Mouse (Mus musculus) NIH3T3 (cell line): ENCODE results near the gene Atp2b4.
A peak's percentile ranks its signal among the peaks of the same experiment; 100 is the strongest.
"Not testable (repeated sequence)": the region's sequence is repeated elsewhere in the genome, so short reads cannot be mapped to it uniquely, and the experiment has no call there.

Source experiments
- DNase-seq: peaks from one replicate; pipeline ENCODE4 v3.0.0-alpha.2; 2012; ENCODE audit warnings: low read depth

Gene Atp2b4

DNA sequence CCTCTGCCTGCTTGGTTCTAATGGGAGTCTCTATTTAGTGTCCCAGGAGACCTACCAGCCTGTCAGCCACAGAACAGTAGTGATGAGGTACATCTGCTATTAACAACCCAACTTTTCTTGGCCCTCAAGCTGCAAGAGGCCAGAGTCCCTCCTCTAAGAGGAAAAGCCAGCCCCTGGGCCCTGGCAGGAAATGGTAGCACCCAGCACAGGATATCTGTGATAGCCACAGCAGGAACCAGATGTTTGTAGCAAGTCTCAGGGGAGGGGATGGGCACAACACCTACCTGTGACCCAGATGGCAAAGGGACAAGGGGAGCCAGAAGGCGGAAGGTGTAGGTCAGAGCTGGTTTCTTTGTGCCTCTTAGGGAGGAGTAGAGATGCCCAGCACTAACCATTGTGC lies 106.0 kb downstream of the Atp2b4 start:
- DNase-seq, result no peak

- DNase-seq, result no peak
Observed at GRCm38 (mm10) chr1:133694301-133694700, 106.5 kb downstream of the Atp2b4 start.

- DNase-seq, result no peak
Observed at GRCm38 (mm10) chr1:133693536-133694114, 107.2 kb downstream of the Atp2b4 start.

- no peak for DNase-seq
Observed at GRCm38 (mm10) chr1:133692195-133692594, 108.6 kb downstream of the Atp2b4 start.

- no peak for DNase-seq
Observed at GRCm38 (mm10) chr1:133691046-133691445, 109.8 kb downstream of the Atp2b4 start.

GRCm38 (mm10) chr1:133689897-133690296 lies 110.9 kb downstream of the Atp2b4 start, which contains the start of gene Lax1:
Gene Lax1 (minus strand): TSS chr1:133690108.
- DNase-seq, result no peak

GRCm38 (mm10) chr1:133688301-133688700 lies 112.5 kb downstream of the Atp2b4 start:
- DNase-seq, result no peak

GRCm38 (mm10) chr1:133685749-133686519 lies 114.9 kb downstream of the Atp2b4 start:
- DNase-seq, result peak; percentile 90

- no peak for DNase-seq
Observed at GRCm38 (mm10) chr1:133671801-133672200, 129.0 kb downstream of the Atp2b4 start.

DNA sequence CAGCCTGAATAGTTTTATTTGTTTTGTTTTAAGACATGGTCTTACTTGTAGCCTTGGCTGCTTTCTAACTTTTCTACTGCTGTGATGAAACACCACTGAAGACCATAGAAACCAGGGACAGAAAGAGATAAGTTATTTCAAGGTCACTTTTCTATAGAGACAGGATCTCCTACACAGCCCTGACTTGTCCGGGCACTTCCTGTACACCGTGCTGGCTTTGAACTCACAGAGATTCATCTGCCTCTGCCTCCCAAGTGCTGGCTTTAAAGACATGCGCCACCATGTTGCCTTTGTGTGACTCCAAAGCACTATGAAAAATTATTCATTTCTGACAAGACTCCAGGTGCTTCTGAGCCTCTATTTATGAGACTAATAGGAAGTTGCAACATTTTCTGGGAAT lies 129.6 kb downstream of the Atp2b4 start:
- no peak for DNase-seq

DNA sequence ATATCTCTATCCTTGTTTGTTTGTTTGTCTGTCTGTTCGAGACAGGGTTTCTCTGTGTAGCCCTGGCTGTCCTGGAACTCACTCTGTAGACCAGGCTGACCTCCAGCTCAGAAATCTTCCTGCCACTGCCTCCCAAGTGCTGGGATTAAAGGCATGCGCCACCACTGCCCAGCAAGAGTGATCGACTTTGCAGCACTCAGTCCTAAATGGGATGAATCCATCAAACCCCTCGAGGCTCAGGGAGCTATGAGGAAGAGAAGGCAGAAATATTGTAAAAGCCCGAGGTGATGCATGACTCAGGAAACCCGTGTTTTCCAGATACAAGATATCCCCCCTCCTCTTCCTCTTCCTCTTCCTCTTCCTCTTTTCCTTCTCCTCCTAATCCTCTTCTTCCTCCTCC lies 130.1 kb downstream of the Atp2b4 start:
- no peak for DNase-seq

DNA sequence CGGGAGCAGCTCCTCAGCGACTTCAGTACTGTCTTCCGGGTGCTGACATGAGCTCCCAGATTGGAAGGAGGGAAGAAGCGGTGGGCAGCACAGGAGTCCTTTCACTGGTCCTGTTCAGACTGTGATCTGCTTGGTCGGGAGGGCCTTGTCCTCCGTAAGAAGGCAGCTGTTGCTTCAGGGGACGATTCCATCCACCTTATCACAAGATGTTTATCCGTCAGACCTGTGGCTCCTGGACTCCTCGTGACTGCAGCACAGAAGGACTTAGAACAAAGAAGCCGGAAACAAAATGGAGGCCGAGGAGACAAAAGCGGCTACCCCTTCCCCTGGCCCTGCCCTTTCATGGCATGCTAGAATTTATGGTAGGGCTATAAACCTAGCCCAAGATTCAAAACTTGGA lies 130.7 kb downstream of the Atp2b4 start:
- DNase-seq, result no peak

GRCm38 (mm10) chr1:133668618-133669017 lies 132.2 kb downstream of the Atp2b4 start:
- DNase-seq, result no peak

DNA sequence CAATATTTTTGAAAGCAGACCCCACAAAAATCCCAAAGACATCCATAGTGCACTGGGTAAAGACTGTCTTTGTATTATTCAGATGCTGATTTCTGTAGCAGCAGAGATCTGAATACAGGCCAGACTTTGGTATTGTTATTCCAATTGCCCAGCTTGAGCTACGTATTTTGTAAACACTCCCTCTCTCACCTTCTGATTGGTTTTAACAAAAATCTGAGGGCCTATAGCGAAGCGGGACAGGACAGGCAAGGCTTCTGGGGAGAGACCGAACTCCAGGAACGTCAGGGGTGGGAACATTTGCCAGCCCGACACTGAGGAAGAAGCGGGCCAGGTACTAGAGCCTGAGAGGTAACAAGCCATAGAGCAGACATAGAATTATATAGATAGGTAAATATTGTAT lies 133.1 kb downstream of the Atp2b4 start:
- DNase-seq, result no peak

- not testable (repeated sequence) for DNase-seq
Observed at GRCm38 (mm10) chr1:133665713-133666112, 135.1 kb downstream of the Atp2b4 start.

- no peak for DNase-seq
Observed at GRCm38 (mm10) chr1:133664203-133664970, 136.5 kb downstream of the Atp2b4 start.

- DNase-seq, result no peak
Observed at GRCm38 (mm10) chr1:133663427-133663826, 137.4 kb downstream of the Atp2b4 start.

- no peak for DNase-seq
Observed at GRCm38 (mm10) chr1:133662941-133663340, 137.9 kb downstream of the Atp2b4 start.

GRCm38 (mm10) chr1:133661203-133661933 lies 139.5 kb downstream of the Atp2b4 start, which contains the start of gene Gm38394:
Gene Gm38394 (minus strand): TSS chr1:133661318.
- peak; percentile 97 for DNase-seq

DNA sequence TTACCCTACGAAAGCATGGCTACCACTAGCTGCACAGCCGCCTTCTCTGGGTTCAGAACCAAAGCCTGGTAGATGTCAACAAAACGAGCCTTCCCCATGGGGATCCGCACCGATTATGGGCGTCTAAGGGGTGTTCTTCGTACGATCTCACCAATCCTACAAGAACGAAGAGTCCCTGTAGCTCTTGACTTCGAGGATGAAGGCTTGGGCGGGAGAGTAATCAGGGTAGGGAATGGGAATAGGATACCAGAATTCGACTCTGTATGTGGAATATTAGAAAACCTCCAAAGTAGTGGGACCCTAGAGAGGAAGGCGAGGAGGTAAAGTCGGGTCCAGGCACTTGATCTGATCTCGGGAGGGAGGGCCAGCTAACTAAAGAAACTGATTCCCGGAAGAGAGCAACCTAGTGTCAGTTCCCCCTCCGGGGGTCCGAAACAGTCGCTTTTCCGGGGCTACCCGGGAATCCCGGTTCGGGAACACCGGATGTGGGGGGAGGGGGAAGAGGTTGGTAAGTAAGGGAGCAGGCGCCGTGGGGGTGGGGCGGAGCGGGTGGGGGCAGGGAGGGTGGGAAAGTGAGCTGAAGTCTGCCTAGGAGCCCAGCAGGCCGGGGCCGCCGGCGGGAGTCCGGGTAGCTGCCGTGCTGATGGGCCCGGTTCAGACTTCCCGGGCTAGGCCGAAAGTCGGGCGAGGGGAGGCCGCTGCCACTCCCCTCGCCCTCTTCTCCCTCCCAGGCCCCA lies 140.2 kb downstream of the Atp2b4 start, which contains the start of gene Zbed6:
Gene Zbed6 (minus strand): TSS at position 420 of the 737 bp plus-strand sequence.
- DNase-seq, result peak; percentile 87

GRCm38 (mm10) chr1:133658878-133659277 lies 142.0 kb downstream of the Atp2b4 start:
- DNase-seq, result peak; percentile 29
